Mouse (Mus musculus) midbrain, postnatal 0 days (tissue): ENCODE measurements at regions not wholly inside any gene's neighbourhood (a gene's known extent, or its start where the extent isn't known, plus 50 kb on each side); places are given as distances from the start of the nearest gene placed in this dataset.

Experiments
- ATAC-seq: fragments of 200-750 bp; cut with Nextera tagmentation; 2 replicates; pipeline ENCODE4 v1.8.0; 2017; ENCODE audit warnings: moderate number of reproducible peaks, mild to moderate bottlenecking, moderate TSS enrichment, moderate library complexity; ENCODE audit not compliant: low FRiP score
- DNase-seq: peaks from one replicate; pipeline ENCODE4 v3.0.0-alpha.2; 2015; ENCODE audit warnings: low spot score
- H3K27ac ChIP-seq: fragments of 300-500 bp; sonication (generic); 2 replicates; pipeline ENCODE4 v1.5.1; 2014; ENCODE audit warnings: low read depth, mild to moderate bottlenecking, low read length, mixed read lengths
- H3K27me3 ChIP-seq: fragments of 300-500 bp; sonication (generic); 2 replicates; pipeline ENCODE4 v1.6.1; 2014; ENCODE audit warnings: low read length, control low read depth, mixed read lengths; ENCODE audit not compliant: insufficient read depth
- H3K36me3 ChIP-seq: fragments of 300-500 bp; sonication (generic); 2 replicates; pipeline ENCODE4 v1.6.1; 2014; ENCODE audit warnings: low read length, control low read depth, mixed read lengths; ENCODE audit not compliant: insufficient read depth
- H3K4me1 ChIP-seq: fragments of 300-500 bp; sonication (generic); 2 replicates; pipeline ENCODE4 v1.6.1; 2014; ENCODE audit warnings: mild to moderate bottlenecking, control low read depth, antibody characterized with exemption, low read length, mixed read lengths; ENCODE audit not compliant: insufficient read depth
- H3K4me2 ChIP-seq: fragments of 300-500 bp; sonication (generic); 2 replicates; pipeline ENCODE4 v1.6.1; 2014; ENCODE audit warnings: low read depth, mild to moderate bottlenecking, low read length, mixed read lengths; ENCODE audit not compliant: poor library complexity, severe bottlenecking
- H3K4me3 ChIP-seq: fragments of 300-500 bp; sonication (generic); 2 replicates; pipeline ENCODE4 v1.5.1; 2014; ENCODE audit warnings: low read depth, mild to moderate bottlenecking, low read length, moderate library complexity
- H3K9ac ChIP-seq: fragments of 300-500 bp; sonication (generic); replicated peaks from 2 replicates; pipeline ENCODE4 v1.6.1; 2014; ENCODE audit warnings: mild to moderate bottlenecking, low read length, moderate library complexity, mixed read lengths; ENCODE audit not compliant: poor library complexity, severe bottlenecking
- H3K9me3 ChIP-seq: fragments of 300-500 bp; sonication (generic); 2 replicates; pipeline ENCODE4 v1.6.1; 2016; ENCODE audit warnings: low read length, control low read depth
- CTCF ChIP-seq: IDR thresholded peaks from 2 replicates; pipeline ENCODE4 v1.5.1; 2016; ENCODE audit warnings: antibody characterized with exemption, mild to moderate bottlenecking
- WGBS: fragments of 180-500 bp; shearing (Covaris S2); extraction: QIAGEN DNeasy Blood & Tissue Kit; methylation state at CpG from one replicate; pipeline ENCODE4 v1.1.7; 2014; 5-methylcytosine and 5-hydroxymethylcytosine counted together

DNA sequence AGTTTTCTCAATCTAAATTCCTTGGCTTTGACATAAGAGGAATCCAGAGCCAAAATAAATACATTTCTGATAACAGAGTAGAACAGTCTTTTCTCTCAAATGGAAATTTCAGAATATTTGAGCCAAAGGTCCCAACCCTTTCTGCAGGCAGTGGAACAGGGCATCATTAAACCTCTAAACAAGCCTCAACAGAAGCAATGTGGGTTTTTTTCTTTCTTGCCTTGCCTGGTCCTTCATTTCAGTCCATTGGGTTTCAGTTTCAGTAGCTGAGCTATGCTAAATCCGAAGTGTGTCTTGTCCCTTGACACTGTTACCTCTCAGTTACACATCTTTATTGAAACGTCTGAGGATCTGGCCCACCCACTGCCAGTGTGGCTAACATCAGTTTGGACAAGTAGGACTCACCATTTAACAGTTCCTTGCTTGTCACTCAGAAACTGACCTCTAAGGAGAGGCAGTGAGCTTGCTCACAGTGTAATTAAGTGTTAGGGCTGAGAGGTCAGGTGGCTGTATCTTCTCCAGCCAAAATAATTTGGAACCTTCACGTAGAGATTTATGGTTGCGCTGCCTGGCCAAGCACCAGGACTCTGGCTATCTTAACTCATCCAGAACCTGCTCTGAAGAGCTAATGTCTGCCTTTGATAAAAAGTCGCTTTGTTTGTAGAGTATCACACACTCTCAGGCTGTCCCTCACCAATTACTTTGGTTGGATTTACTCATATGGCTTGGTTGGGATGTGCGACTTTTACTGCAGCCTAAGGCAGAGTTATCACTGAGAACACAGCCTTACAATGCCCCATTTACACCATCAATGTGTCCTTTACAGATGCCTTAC, 545.2 kb downstream of the Efnb2 start:
- H3K27me3 ChIP-seq: no peaks in the 10 kb centered on the region
- 77% methylated on average over 6 of the region's 6 CpGs for WGBS
- no peaks in the 10 kb centered on the region for H3K9me3 ChIP-seq
- no peak overlapping the region for H3K4me2 ChIP-seq
- no peak for DNase-seq
- no peak overlapping the region for H3K27ac ChIP-seq
- no peaks in the 10 kb centered on the region for H3K4me1 ChIP-seq
- ATAC-seq: no peak
- TF ChIP-seq CTCF: no peak
- no peak overlapping the region for H3K4me3 ChIP-seq
- H3K36me3 ChIP-seq: no peaks in the 10 kb centered on the region
- H3K9ac ChIP-seq: no peak overlapping the region

DNA sequence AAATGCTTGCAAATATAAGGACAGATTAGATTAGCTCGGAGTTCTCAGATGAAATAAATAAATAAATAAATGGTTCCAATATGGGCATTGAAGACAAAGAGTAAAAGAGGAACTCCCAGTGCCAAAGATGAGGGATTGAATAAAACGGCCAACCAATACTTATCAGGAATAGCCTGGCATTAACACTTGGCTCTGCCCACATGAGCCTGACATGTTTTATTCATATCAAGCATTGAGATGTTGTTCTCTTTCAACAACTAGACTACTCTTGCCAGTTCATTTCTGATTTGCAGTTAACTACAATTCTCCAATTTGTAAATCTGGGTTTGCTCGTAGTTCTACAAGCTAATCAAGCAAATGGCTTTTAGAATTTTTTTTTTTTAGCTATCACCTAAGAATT, 546.4 kb downstream of the Efnb2 start:
- Histone ChIP-seq H3K9me3 (no peaks in the 10 kb centered on the region), H3K4me1 (no peaks in the 10 kb centered on the region), H3K9ac (no peak overlapping the region), H3K27me3 (no peaks in the 10 kb centered on the region), H3K36me3 (no peaks in the 10 kb centered on the region), H3K27ac (no peak overlapping the region), H3K4me2 (no peak overlapping the region), H3K4me3 (no peak overlapping the region)
- ATAC-seq: no peak
- DNase-seq: no peak
- WGBS: 73% methylated on average over 3 of the region's 3 CpGs
- TF ChIP-seq CTCF: no peak

DNA sequence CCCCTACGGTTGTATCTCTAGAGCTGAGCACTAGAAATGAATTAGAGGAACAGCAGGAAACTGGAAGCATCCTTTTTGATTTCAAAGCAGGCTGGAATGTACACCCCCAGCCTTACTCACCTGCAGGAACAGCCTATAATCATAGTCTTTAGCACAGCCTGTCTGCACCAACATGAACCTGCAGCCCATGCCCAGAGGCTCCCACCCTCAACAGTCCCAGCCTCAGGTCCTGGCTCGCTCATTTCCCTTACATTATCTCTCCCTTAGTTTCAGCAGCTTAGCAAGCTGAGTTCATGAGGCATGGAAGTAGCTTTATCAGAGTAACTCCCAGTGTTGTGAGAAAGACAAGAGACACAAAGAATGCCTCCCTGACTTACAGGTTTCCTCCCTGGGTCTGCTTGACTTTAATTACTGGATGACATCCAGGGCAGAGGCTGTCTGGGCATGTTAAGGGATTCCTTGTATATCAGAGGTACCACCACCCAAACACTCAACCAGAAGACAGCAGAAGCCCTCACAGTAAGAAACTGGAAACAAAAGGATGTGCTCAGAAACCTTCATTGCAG, 551.2 kb downstream of the Efnb2 start:
- no peak overlapping the region for H3K4me2 ChIP-seq
- ATAC-seq: no peak
- H3K4me1 ChIP-seq: no peaks in the 10 kb centered on the region
- H3K27me3 ChIP-seq: no peaks in the 10 kb centered on the region
- no peak overlapping the region for H3K27ac ChIP-seq
- no peak for TF ChIP-seq CTCF
- 44% methylated on average over 2 of the region's 2 CpGs for WGBS
- no peak overlapping the region for H3K9ac ChIP-seq
- H3K9me3 ChIP-seq: no peaks in the 10 kb centered on the region
- DNase-seq: no peak
- H3K4me3 ChIP-seq: no peak overlapping the region
- no peaks in the 10 kb centered on the region for H3K36me3 ChIP-seq

DNA sequence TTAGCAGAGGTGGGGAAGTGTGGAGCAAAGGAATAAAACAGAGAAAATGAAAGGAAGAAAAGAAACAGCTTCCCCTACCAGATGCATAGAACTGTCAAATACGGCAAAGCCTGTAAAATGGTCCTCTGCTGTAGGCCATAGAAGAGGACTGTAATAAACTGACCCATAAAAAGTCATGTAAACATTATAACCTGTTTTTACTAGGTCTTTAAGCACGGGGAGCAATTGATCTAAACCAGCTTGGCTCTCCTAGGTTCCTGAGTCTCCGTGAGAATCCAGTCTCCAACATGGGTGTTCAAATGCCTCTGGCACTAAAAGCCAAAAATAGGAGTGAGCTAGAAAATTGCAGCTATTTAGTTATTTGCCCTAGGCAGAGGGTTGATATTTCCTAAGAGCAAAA, 557.5 kb downstream of the Efnb2 start:
- TF ChIP-seq CTCF: no peak
- H3K4me3 ChIP-seq: no peak overlapping the region
- H3K36me3 ChIP-seq: no peaks in the 10 kb centered on the region
- DNase-seq: no peak
- no peak overlapping the region for H3K9ac ChIP-seq
- H3K27ac ChIP-seq: no peak overlapping the region
- H3K4me2 ChIP-seq: no peak overlapping the region
- ATAC-seq: no peak
- WGBS: 84% methylated on average over 3 of the region's 3 CpGs
- no peaks in the 10 kb centered on the region for H3K27me3 ChIP-seq
- no peaks in the 10 kb centered on the region for H3K9me3 ChIP-seq
- no peaks in the 10 kb centered on the region for H3K4me1 ChIP-seq

DNA sequence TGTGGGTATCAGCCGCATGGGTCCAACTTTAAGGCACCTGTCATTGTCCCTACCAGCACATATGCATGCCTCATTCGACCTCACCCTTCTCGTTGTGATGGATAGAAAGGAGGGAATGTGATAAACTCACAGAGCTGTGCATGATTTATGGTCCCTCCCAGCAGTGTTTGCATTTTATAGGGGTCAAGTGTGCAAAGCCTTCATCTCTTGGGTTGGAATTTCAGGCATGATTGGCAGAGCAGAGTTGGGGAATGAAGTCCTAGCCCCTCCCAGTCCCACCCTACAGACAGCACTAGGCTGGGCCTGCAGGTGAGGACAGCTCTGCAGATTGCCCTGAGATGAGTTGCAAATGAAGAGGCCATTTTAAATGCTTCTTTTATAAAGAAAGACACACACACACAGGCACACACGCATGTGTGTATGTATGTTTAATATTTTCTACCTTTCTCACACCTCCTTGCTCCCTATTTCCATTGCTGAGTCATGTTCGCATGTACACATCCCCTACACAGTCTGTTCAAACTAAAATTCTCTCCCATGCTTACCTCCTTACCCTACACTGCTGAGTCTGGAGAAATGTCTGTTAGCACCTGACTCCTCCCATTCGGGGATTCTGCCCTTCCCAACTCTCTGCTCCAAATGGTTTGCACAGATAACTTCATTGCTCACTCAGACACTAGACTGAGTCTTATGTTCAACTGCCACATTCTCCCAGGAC, 558.9 kb downstream of the Efnb2 start:
- TF ChIP-seq CTCF: no peak
- ATAC-seq (no peak), DNase-seq (no peak)
- 84% methylated on average over 6 of the region's 6 CpGs for WGBS
- Histone ChIP-seq H3K27ac (no peak overlapping the region), H3K4me3 (no peak overlapping the region), H3K9me3 (no peaks in the 10 kb centered on the region), H3K4me1 (no peaks in the 10 kb centered on the region), H3K36me3 (no peaks in the 10 kb centered on the region), H3K9ac (no peak overlapping the region), H3K4me2 (no peak overlapping the region), H3K27me3 (no peaks in the 10 kb centered on the region)

DNA sequence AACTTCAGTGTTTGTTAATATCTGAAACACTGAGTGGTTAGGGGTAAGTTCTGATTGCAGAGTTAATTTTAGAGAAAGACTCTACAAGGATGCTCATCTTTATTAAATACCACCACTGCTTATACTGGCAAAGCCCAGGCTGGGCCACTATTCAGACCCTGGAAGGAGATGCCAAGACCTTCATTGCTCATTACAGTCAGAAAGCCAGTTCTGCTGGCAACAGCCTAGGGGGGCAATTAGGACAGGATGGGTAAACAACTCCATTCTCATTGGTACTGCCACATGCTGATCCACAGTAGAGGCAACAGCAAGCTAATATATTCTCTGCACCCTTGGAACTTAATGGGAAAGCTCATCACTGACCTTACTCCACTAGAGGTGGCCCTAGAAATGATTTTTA, 568.5 kb downstream of the Efnb2 start:
- no peak for ATAC-seq
- TF ChIP-seq CTCF: no peak
- H3K36me3 ChIP-seq: no peaks in the 10 kb centered on the region
- H3K27ac ChIP-seq: no peak overlapping the region
- peak; percentile 34 for DNase-seq
- H3K9ac ChIP-seq: no peak overlapping the region
- no peak overlapping the region for H3K4me2 ChIP-seq
- no peak overlapping the region for H3K4me3 ChIP-seq
- H3K9me3 ChIP-seq: no peaks in the 10 kb centered on the region
- H3K27me3 ChIP-seq: no peaks in the 10 kb centered on the region
- no peaks in the 10 kb centered on the region for H3K4me1 ChIP-seq
